Mouse (Mus musculus): ENCODE results near the gene Sct. TPM values are rescaled to one million over a fixed set of nuclear protein-coding genes. Genes with fewer than 3 reads are reported as not detected.

Gene Sct
- not detected in 2 replicates for polyA plus RNA-seq (2011; ENCODE audit: insufficient read depth, insufficient read length, low replicate concordance, missing spikeins)

GRCm38 (mm10) chr7:141278766-141279590 is at the start of gene Sct:
Gene Sct, minus strand, starts transcription at chr7:141279133.
- no peak within 1 kb of the TSS for H3K27ac ChIP-seq (ENCODE audit: control insufficient read depth, insufficient read depth, low read depth, low read length, poor library complexity)
- no peak within 1 kb of the TSS for H3K4me3 ChIP-seq (replicated peaks; ENCODE audit: control insufficient read depth, low read depth, low read length)
- WGBS, result 11% methylated on average over 46 of the region's 46 CpGs
- no peak for TF ChIP-seq CTCF (IDR thresholded peaks at IDR 0.05; ENCODE audit: control insufficient read depth, insufficient read depth, low read length)
- H3K4me1 ChIP-seq (ENCODE audit: control insufficient read depth, insufficient read depth, low read length), result no peaks in the 10 kb centered on the region; the same call in 1 of the 2 replicates

- H3K27ac ChIP-seq (ENCODE audit: control insufficient read depth, insufficient read depth, low read depth, low read length, poor library complexity), result peak overlapping the region; percentile 92
- H3K4me1 ChIP-seq (ENCODE audit: control insufficient read depth, insufficient read depth, low read length), result peaks cover 6% of the 10 kb centered on the region
- whole genome bisulfite sequencing, result 10% methylated on average over 24 of the region's 24 CpGs
- H3K4me3 ChIP-seq (replicated peaks; ENCODE audit: control insufficient read depth, low read depth, low read length), result peak overlapping the region; percentile 90
- no peak for TF ChIP-seq POLR2A (IDR thresholded peaks at IDR 0.05; ENCODE audit: borderline replicate concordance, control insufficient read depth, low read depth, low read length)
Observed at GRCm38 (mm10) chr7:141328373-141328990, 49.5 kb upstream of the Sct start.

GRCm38 (mm10) chr7:141327469-141328372 is 48.8 kb upstream of the Sct start, which contains the start of the genes Deaf1 and Tmem80:
Gene Deaf1, minus strand, starts transcription at chr7:141327690.
Gene Tmem80, plus strand, starts transcription at chr7:141327739.
- Histone ChIP-seq H3K27ac (ENCODE audit: control insufficient read depth, insufficient read depth, low read depth, low read length, poor library complexity) (peak within 1 kb of the TSS; percentile 92), H3K4me1 (ENCODE audit: control insufficient read depth, insufficient read depth, low read length) (peaks cover 6% of the 10 kb centered on the region), H3K4me3 (replicated peaks; ENCODE audit: control insufficient read depth, low read depth, low read length) (peak within 1 kb of the TSS; percentile 90)
- under 1% methylated on average over 105 of the region's 105 CpGs for WGBS
- TF ChIP-seq CTCF (IDR thresholded peaks at IDR 0.05; ENCODE audit: control insufficient read depth, insufficient read depth, low read length), result no peak
- peak; percentile 99 for TF ChIP-seq POLR2A (IDR thresholded peaks at IDR 0.05; ENCODE audit: borderline replicate concordance, control insufficient read depth, low read depth, low read length)

- 7% methylated on average over 35 of the region's 35 CpGs for WGBS
- TF ChIP-seq CTCF (IDR thresholded peaks at IDR 0.05; ENCODE audit: control insufficient read depth, insufficient read depth, low read length) (no peak), POLR2A (IDR thresholded peaks at IDR 0.05; ENCODE audit: borderline replicate concordance, control insufficient read depth, low read depth, low read length) (no peak)
- Histone ChIP-seq H3K4me1 (ENCODE audit: control insufficient read depth, insufficient read depth, low read length) (peaks cover 6% of the 10 kb centered on the region), H3K27ac (ENCODE audit: control insufficient read depth, insufficient read depth, low read depth, low read length, poor library complexity) (peak overlapping the region; percentile 92), H3K4me3 (replicated peaks; ENCODE audit: control insufficient read depth, low read depth, low read length) (peak overlapping the region; percentile 68)
Observed at GRCm38 (mm10) chr7:141326546-141327446, 47.9 kb upstream of the Sct start.

GRCm38 (mm10) chr7:141324686-141325085 is 45.8 kb upstream of the Sct start:
- H3K4me1 ChIP-seq (ENCODE audit: control insufficient read depth, insufficient read depth, low read length), result peaks cover 6% of the 10 kb centered on the region
- no peak overlapping the region for H3K27ac ChIP-seq (ENCODE audit: control insufficient read depth, insufficient read depth, low read depth, low read length, poor library complexity)
- WGBS, result 79% methylated on average over 1 of the region's 1 CpGs
- TF ChIP-seq CTCF (IDR thresholded peaks at IDR 0.05; ENCODE audit: control insufficient read depth, insufficient read depth, low read length), result no peak
- no peak for TF ChIP-seq POLR2A (IDR thresholded peaks at IDR 0.05; ENCODE audit: borderline replicate concordance, control insufficient read depth, low read depth, low read length)
- no peak overlapping the region for H3K4me3 ChIP-seq (replicated peaks; ENCODE audit: control insufficient read depth, low read depth, low read length)

GRCm38 (mm10) chr7:141319446-141319845 is 40.5 kb upstream of the Sct start:
- TF ChIP-seq POLR2A (IDR thresholded peaks at IDR 0.05; ENCODE audit: borderline replicate concordance, control insufficient read depth, low read depth, low read length) (no peak), CTCF (IDR thresholded peaks at IDR 0.05; ENCODE audit: control insufficient read depth, insufficient read depth, low read length) (no peak)
- Histone ChIP-seq H3K4me1 (ENCODE audit: control insufficient read depth, insufficient read depth, low read length) (no peaks in the 10 kb centered on the region), H3K27ac (ENCODE audit: control insufficient read depth, insufficient read depth, low read depth, low read length, poor library complexity) (no peak overlapping the region), H3K4me3 (replicated peaks; ENCODE audit: control insufficient read depth, low read depth, low read length) (no peak overlapping the region)
- WGBS, result 74% methylated on average over 2 of the region's 2 CpGs

GRCm38 (mm10) chr7:141317619-141318132 is 38.7 kb upstream of the Sct start:
- WGBS, result 73% methylated on average over 1 of the region's 1 CpGs
- H3K4me3 ChIP-seq (replicated peaks; ENCODE audit: control insufficient read depth, low read depth, low read length), result no peak overlapping the region
- no peak overlapping the region for H3K27ac ChIP-seq (ENCODE audit: control insufficient read depth, insufficient read depth, low read depth, low read length, poor library complexity)
- no peaks in the 10 kb centered on the region for H3K4me1 ChIP-seq (ENCODE audit: control insufficient read depth, insufficient read depth, low read length)
- no peak for TF ChIP-seq POLR2A (IDR thresholded peaks at IDR 0.05; ENCODE audit: borderline replicate concordance, control insufficient read depth, low read depth, low read length)
- no peak for TF ChIP-seq CTCF (IDR thresholded peaks at IDR 0.05; ENCODE audit: control insufficient read depth, insufficient read depth, low read length)

Data from bone marrow, adult 2 months (tissue).